Mouse (Mus musculus) lung, adult 2 months (tissue): ENCODE results near the gene Sulf2.

Experiments
- CTCF ChIP-seq: fragments of 200-500 bp; IDR thresholded peaks from 2 replicates; pipeline ENCODE4 v1.5.1; 2011; ENCODE audit warnings: mild to moderate bottlenecking, low read length, control low read depth; ENCODE audit not compliant: insufficient read depth
- POLR2A ChIP-seq: fragments of 200-500 bp; IDR thresholded peaks from 2 replicates; pipeline ENCODE4 v1.6.1; 2011; ENCODE audit warnings: low read depth, mild to moderate bottlenecking, control low read depth, low read length, borderline replicate concordance; ENCODE audit errors: extremely low read depth

GRCm38 (mm10) chr2:166096300-166096699 lies 59.2 kb downstream of the Sulf2 start:
- TF ChIP-seq CTCF (no peak), POLR2A (no peak)
